Mouse (Mus musculus) ES-E14 (cell line): ENCODE data around the gene Sptbn1. TPM values are rescaled to one million over a fixed set of nuclear protein-coding genes. Genes with fewer than 3 reads are reported as not detected.

Experiments
- DNase-seq: peaks from one replicate; pipeline ENCODE4 v3.0.0-alpha.2; 2013; ENCODE audit warnings: low read depth, low spot score
- H3K27ac ChIP-seq: 2 replicates; pipeline ENCODE4 v1.5.1; 2012; ENCODE audit warnings: low read depth, mild to moderate bottlenecking, low read length, moderate library complexity, mixed read lengths; ENCODE audit not compliant: poor library complexity, insufficient read depth, severe bottlenecking
- H3K36me3 ChIP-seq: 2 replicates; pipeline ENCODE4 v1.6.1; 2012; ENCODE audit warnings: mild to moderate bottlenecking, low read length, moderate library complexity, mixed read lengths; ENCODE audit not compliant: control insufficient read depth, poor library complexity, insufficient read depth, severe bottlenecking
- H3K4me1 ChIP-seq, 2 experiments: fragments of 150-350 bp in 1 of 2; sonication (generic) in 1 of 2; 2 replicates each; pipeline ENCODE4 v1.6.1; 2012; ENCODE audit warnings: low read length in 2 of 2, mild to moderate bottlenecking in 1 of 2, mixed read lengths in 1 of 2; ENCODE audit not compliant: control insufficient read depth in 2 of 2, insufficient read depth in 2 of 2, poor library complexity in 1 of 2
- H3K4me3 ChIP-seq, 2 experiments: fragments of 150-350 bp in 1 of 2; sonication (generic) in 1 of 2; 2 replicates each; pipeline ENCODE4 v1.5.1; 2012; ENCODE audit warnings: low read length in 2 of 2, low read depth in 1 of 2, mild to moderate bottlenecking in 1 of 2, mixed read lengths in 1 of 2; ENCODE audit not compliant: insufficient read depth in 1 of 2, poor library complexity in 1 of 2, severe bottlenecking in 1 of 2
- H3K9ac ChIP-seq: 2 replicates; pipeline ENCODE4 v1.6.1; 2012; ENCODE audit warnings: low read depth, mild to moderate bottlenecking, low read length, mixed read lengths; ENCODE audit not compliant: poor library complexity, insufficient read depth, severe bottlenecking
- H3K9me3 ChIP-seq: fragments of 150-350 bp; sonication (generic); 2 replicates; pipeline ENCODE4 v1.6.1; 2012; ENCODE audit warnings: low read depth, mild to moderate bottlenecking, low read length; ENCODE audit not compliant: control insufficient read depth, insufficient read depth
- CHD2 ChIP-seq: IDR thresholded peaks from 2 replicates; pipeline ENCODE4 v1.6.1; 2014; ENCODE audit warnings: mild to moderate bottlenecking, low read depth, low read length, inconsistent platforms
- HCFC1 ChIP-seq: IDR thresholded peaks from 2 replicates; pipeline ENCODE4 v1.6.1; 2012; ENCODE audit warnings: low read length, inconsistent platforms, borderline replicate concordance; ENCODE audit not compliant: insufficient read depth
- MAFK ChIP-seq: IDR thresholded peaks from 2 replicates; pipeline ENCODE4 v1.6.1; 2014; ENCODE audit warnings: mild to moderate bottlenecking, low read depth, low read length, inconsistent platforms; ENCODE audit not compliant: insufficient read depth
- ZC3H11A ChIP-seq: IDR thresholded peaks from 2 replicates; pipeline ENCODE4 v1.6.1; 2012; ENCODE audit warnings: low read depth, mild to moderate bottlenecking, inconsistent platforms, low read length, borderline replicate concordance
- ZNF384 ChIP-seq: IDR thresholded peaks from 2 replicates; pipeline ENCODE4 v1.6.1; 2012; ENCODE audit warnings: low read depth, low read length, inconsistent platforms
- in situ Hi-C, 2 experiments: fragments of 600-800 bp; cut with MboI; formaldehyde crosslinking; loops; one replicate each; pipeline ENCODE4 v1.15.1; 2025; ENCODE audit warnings: low sequenced_read_pairs in 2 of 2, inconsistent platforms in 1 of 2; ENCODE audit not compliant: unreplicated experiment in 2 of 2
- total RNA-seq: library from RNA; depleted of rRNA; stranded (reverse); fragments of 300-350 nt; gene quantifications from 2 replicates; pipeline ENCODE4 v1.2.3, GENCODE M21; 2012

The Sptbn1 gene
- total RNA-seq, 1 experiment = 243 TPM

- TF ChIP-seq ZC3H11A = no peak
- TF ChIP-seq ZNF384 = no peak
- TF ChIP-seq CHD2 = no peak
- no peak for TF ChIP-seq HCFC1
- TF ChIP-seq MAFK = no peak
- H3K9me3 ChIP-seq = no peaks in the 10 kb centered on the region
- no peaks in the 10 kb centered on the region for H3K4me1 ChIP-seq
- H3K27ac ChIP-seq = no peak overlapping the region
- H3K9ac ChIP-seq = no peak overlapping the region
- H3K4me3 ChIP-seq = no peak overlapping the region
- H3K36me3 ChIP-seq = peaks cover 43% of the 10 kb centered on the region
- no peak for DNase-seq
- in situ Hi-C loops = no loop called here
These were observed 135.4 kb downstream of the Sptbn1 start for GRCm38 (mm10) chr11:30132581-30132980.

- in situ Hi-C loops = no loop called here
- Histone ChIP-seq H3K4me1 (no peaks in the 10 kb centered on the region), H3K27ac (no peak overlapping the region), H3K4me3 (no peak overlapping the region), H3K9me3 (no peaks in the 10 kb centered on the region), H3K36me3 (peaks cover 35% of the 10 kb centered on the region), H3K9ac (no peak overlapping the region)
- DNase-seq = no peak
- TF ChIP-seq MAFK (no peak), HCFC1 (no peak), ZC3H11A (no peak), ZNF384 (no peak), CHD2 (no peak)
These were observed 136.3 kb downstream of the Sptbn1 start for GRCm38 (mm10) chr11:30131640-30132039.

DNA sequence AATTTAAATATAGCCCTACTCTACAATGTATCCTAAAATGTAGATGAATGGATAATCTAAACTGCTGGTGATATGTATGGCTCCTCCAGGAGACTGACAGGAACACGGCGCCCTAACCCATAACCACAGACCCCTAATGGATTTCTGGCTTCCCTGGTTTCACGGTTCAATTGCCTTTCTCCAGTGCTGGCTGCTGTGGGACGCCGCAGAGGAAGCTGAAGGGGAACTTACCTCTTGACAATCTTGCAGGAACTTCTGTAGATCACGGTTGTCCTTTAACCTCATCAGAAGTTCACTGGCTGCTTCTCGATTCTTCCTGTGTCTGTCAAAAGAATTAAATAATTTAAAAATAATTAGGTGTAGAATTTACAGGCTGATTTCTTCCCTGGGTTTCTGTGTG is 138.6 kb downstream of the Sptbn1 start:
- no peak for DNase-seq
- Histone ChIP-seq H3K27ac (no peak overlapping the region), H3K9me3 (no peaks in the 10 kb centered on the region), H3K4me3 (no peak overlapping the region), H3K9ac (no peak overlapping the region), H3K4me1 (no peaks in the 10 kb centered on the region), H3K36me3 (peaks cover 32% of the 10 kb centered on the region)
- TF ChIP-seq ZNF384 (no peak), MAFK (no peak), ZC3H11A (no peak)
- in situ Hi-C loops = no loop called here

GRCm38 (mm10) chr11:30126840-30127239 is 141.1 kb downstream of the Sptbn1 start:
- no peaks in the 10 kb centered on the region for H3K4me1 ChIP-seq

DNA sequence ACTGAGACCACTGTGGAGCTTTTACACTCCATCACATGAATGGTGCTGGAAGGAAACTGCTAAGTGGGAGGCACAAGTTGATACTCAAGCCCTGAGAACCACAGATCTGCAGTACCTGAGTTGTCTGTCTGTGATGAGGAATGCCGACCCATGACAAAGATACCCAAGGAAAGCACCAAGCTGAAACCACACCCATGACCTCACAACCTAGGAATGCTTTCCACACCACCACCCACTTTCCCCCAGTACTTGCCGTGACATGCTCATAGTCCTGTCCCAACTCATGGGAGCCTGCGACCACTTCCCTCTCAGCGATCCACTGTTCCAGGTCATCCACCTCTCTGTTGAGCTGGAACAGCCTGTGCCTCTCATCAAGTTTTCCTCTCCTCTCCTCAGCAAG is 149.9 kb downstream of the Sptbn1 start:
- H3K27ac ChIP-seq = peak overlapping the region; percentile 40; the same call in 1 of the 2 replicates
- no peaks in the 10 kb centered on the region for H3K9me3 ChIP-seq
- H3K4me1 ChIP-seq = peaks cover 0 to 3% of the 10 kb centered on the region in 2 experiments; a peak in 1 of 4 replicates
- no peak overlapping the region for H3K9ac ChIP-seq
- peak; percentile 39 for DNase-seq
- H3K36me3 ChIP-seq = peaks cover 38% of the 10 kb centered on the region
- in situ Hi-C loops = no loop called here
- no peak overlapping the region for H3K4me3 ChIP-seq
- TF ChIP-seq HCFC1 (no peak), ZC3H11A (no peak), ZNF384 (no peak), CHD2 (no peak), MAFK (no peak)

More at GRCm38 (mm10) chr11:30126840-30127239, 141.1 kb downstream of the Sptbn1 start:
- no peak overlapping the region for H3K9ac ChIP-seq
- no peak for TF ChIP-seq ZC3H11A
- TF ChIP-seq HCFC1 = no peak
- TF ChIP-seq ZNF384 = no peak
- no peak for TF ChIP-seq MAFK
- no peak for TF ChIP-seq CHD2
- no peaks in the 10 kb centered on the region for H3K9me3 ChIP-seq
- H3K4me3 ChIP-seq = no peak overlapping the region
- no peak overlapping the region for H3K27ac ChIP-seq
- H3K36me3 ChIP-seq = peaks cover 24% of the 10 kb centered on the region
- in situ Hi-C loops = no loop called here
- no peak for DNase-seq
